Mouse (Mus musculus): Measurements from ENCODE around the gene Hoxb9. TPM values are rescaled to one million over a fixed set of nuclear protein-coding genes. Genes with fewer than 3 reads are reported as not detected.
A peak's percentile ranks its signal among the peaks of the same experiment; 100 is the strongest.

Gene Hoxb9
- polyA plus RNA-seq, 2 experiments = 0.01 TPM; not detected in 1

- Histone ChIP-seq H3K36me3 (replicated peaks; ENCODE audit: control insufficient read depth, insufficient read depth, low read depth) (no peaks in the 10 kb centered on the region), H3K27ac (no peak overlapping the region), H3K9ac (replicated peaks) (no peak overlapping the region), H3K4me1 (replicated peaks; ENCODE audit: control insufficient read depth in 2 of 2, insufficient read depth in 2 of 2, low read length in 1 of 2) (no peaks in the 10 kb centered on the region), H3K27me3 (ENCODE audit: control insufficient read depth, insufficient read depth, low read length) (peaks cover 95% of the 10 kb centered on the region), H3K9me3 (ENCODE audit: control insufficient read depth, low read length) (no peaks in the 10 kb centered on the region), H3K4me2 (ENCODE audit: low read depth) (peak overlapping the region; percentile 37), H3K4me3 (ENCODE audit: insufficient read depth in 1 of 2, low read depth in 2 of 2, low read length in 2 of 2) (peak overlapping the region in 1 of 2 experiments; percentile 26; a peak in 3 of 4 replicates)
- peak in 1 of 3 experiments; percentile 16 for DNase-seq (ENCODE audit: low read depth in 3 of 3, low spot score in 3 of 3)
- 3% methylated on average over 31 of the region's 31 CpGs for WGBS (ENCODE audit: insufficient replicate concordance)
- TF ChIP-seq CTCF (IDR thresholded peaks at IDR 0.05; ENCODE audit: low read depth) (peak; percentile 66), EP300 (IDR thresholded peaks at IDR 0.05; ENCODE audit: low read depth) (no peak)
- no peak for ATAC-seq (ENCODE audit: insufficient read depth)
These were observed 40.5 kb downstream of the Hoxb9 start for GRCm38 (mm10) chr11:96311520-96312417.

- H3K36me3 ChIP-seq (replicated peaks; ENCODE audit: control insufficient read depth, insufficient read depth, low read depth) = no peaks in the 10 kb centered on the region
- WGBS (ENCODE audit: insufficient replicate concordance) = 30% methylated on average over 2 of the region's 2 CpGs
- no peak overlapping the region for H3K4me2 ChIP-seq (ENCODE audit: low read depth)
- no peaks in the 10 kb centered on the region for H3K9me3 ChIP-seq (ENCODE audit: control insufficient read depth, low read length)
- peaks cover 98% of the 10 kb centered on the region for H3K27me3 ChIP-seq (ENCODE audit: control insufficient read depth, insufficient read depth, low read length)
- H3K4me3 ChIP-seq (ENCODE audit: insufficient read depth in 1 of 2, low read depth in 2 of 2, low read length in 2 of 2) = no peak overlapping the region
- no peaks in the 10 kb centered on the region for H3K4me1 ChIP-seq (replicated peaks; ENCODE audit: control insufficient read depth in 2 of 2, insufficient read depth in 2 of 2, low read length in 1 of 2)
- no peak overlapping the region for H3K27ac ChIP-seq
- ATAC-seq (ENCODE audit: insufficient read depth) (no peak), DNase-seq (ENCODE audit: low read depth in 3 of 3, low spot score in 3 of 3) (no peak)
- TF ChIP-seq CTCF (IDR thresholded peaks at IDR 0.05; ENCODE audit: low read depth) (no peak), EP300 (IDR thresholded peaks at IDR 0.05; ENCODE audit: low read depth) (no peak)
- no peak overlapping the region for H3K9ac ChIP-seq (replicated peaks)
These were observed 41.9 kb downstream of the Hoxb9 start for GRCm38 (mm10) chr11:96313134-96313533.

DNA sequence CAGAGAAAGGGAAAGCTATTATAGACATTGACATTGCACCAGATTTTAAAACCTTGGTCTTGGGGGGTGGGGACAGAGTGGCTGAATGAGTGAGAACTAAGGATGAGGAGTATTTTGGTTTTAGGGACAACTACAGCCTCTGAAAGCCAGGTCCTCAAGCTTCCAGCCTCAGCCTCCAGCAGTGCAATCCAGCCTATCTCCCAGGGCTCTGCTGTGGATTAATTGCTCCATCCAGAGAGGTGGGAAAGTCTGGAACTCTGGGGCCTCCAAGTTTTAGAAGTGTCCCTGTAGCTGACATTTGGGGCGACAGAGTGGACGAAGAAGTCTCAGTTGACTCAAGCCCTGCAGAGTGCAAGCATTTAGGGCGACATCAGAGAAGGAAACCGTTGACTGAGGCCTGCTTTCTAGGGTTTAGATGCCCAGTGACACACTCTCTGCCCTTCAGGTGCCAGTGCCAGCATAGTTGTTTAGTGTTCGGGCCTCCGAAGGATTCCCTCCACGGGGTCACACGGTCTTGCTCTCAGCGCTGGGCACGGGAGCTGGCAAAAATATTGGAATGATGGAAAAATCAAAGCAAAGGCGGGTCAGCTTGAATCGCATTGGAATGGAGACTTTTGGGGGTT is 42.7 kb downstream of the Hoxb9 start:
- no peak for ATAC-seq (ENCODE audit: insufficient read depth)
- no peak overlapping the region for H3K9ac ChIP-seq (replicated peaks)
- no peak overlapping the region for H3K27ac ChIP-seq
- H3K4me2 ChIP-seq (ENCODE audit: low read depth) = no peak overlapping the region
- WGBS (ENCODE audit: insufficient replicate concordance) = 19% methylated on average over 12 of the region's 12 CpGs
- DNase-seq (ENCODE audit: low read depth in 3 of 3, low spot score in 3 of 3) = no peak
- H3K9me3 ChIP-seq (ENCODE audit: control insufficient read depth, low read length) = no peaks in the 10 kb centered on the region
- H3K36me3 ChIP-seq (replicated peaks; ENCODE audit: control insufficient read depth, insufficient read depth, low read depth) = no peaks in the 10 kb centered on the region
- H3K4me1 ChIP-seq (replicated peaks; ENCODE audit: control insufficient read depth in 2 of 2, insufficient read depth in 2 of 2, low read length in 1 of 2) = no peaks in the 10 kb centered on the region
- no peak for TF ChIP-seq CTCF (IDR thresholded peaks at IDR 0.05; ENCODE audit: low read depth)
- no peak for TF ChIP-seq EP300 (IDR thresholded peaks at IDR 0.05; ENCODE audit: low read depth)
- H3K27me3 ChIP-seq (ENCODE audit: control insufficient read depth, insufficient read depth, low read length) = peaks cover 100% of the 10 kb centered on the region
- no peak overlapping the region for H3K4me3 ChIP-seq (ENCODE audit: insufficient read depth in 1 of 2, low read depth in 2 of 2, low read length in 2 of 2)

- ATAC-seq (ENCODE audit: insufficient read depth) = no peak
- Histone ChIP-seq H3K36me3 (replicated peaks; ENCODE audit: control insufficient read depth, insufficient read depth, low read depth) (no peaks in the 10 kb centered on the region), H3K27ac (no peak overlapping the region), H3K9me3 (ENCODE audit: control insufficient read depth, low read length) (no peaks in the 10 kb centered on the region), H3K9ac (replicated peaks) (no peak overlapping the region), H3K4me3 (ENCODE audit: insufficient read depth in 1 of 2, low read depth in 2 of 2, low read length in 2 of 2) (peak overlapping the region in 1 of 2 experiments; percentile 26; a peak in 2 of 4 replicates), H3K27me3 (ENCODE audit: control insufficient read depth, insufficient read depth, low read length) (peaks cover 100% of the 10 kb centered on the region), H3K4me1 (replicated peaks; ENCODE audit: control insufficient read depth in 2 of 2, insufficient read depth in 2 of 2, low read length in 1 of 2) (no peaks in the 10 kb centered on the region), H3K4me2 (ENCODE audit: low read depth) (no peak overlapping the region)
- DNase-seq (ENCODE audit: low read depth in 3 of 3, low spot score in 3 of 3) = no peak
- no peak for TF ChIP-seq EP300 (IDR thresholded peaks at IDR 0.05; ENCODE audit: low read depth)
- no peak for TF ChIP-seq CTCF (IDR thresholded peaks at IDR 0.05; ENCODE audit: low read depth)
- 3% methylated on average over 34 of the region's 34 CpGs for WGBS (ENCODE audit: insufficient replicate concordance)
These were observed 43.5 kb downstream of the Hoxb9 start for GRCm38 (mm10) chr11:96314671-96315343.

- Histone ChIP-seq H3K4me2 (ENCODE audit: low read depth) (no peak overlapping the region), H3K27me3 (ENCODE audit: control insufficient read depth, insufficient read depth, low read length) (peaks cover 100% of the 10 kb centered on the region), H3K9me3 (ENCODE audit: control insufficient read depth, low read length) (no peaks in the 10 kb centered on the region), H3K27ac (no peak overlapping the region), H3K9ac (replicated peaks) (no peak overlapping the region), H3K36me3 (replicated peaks; ENCODE audit: control insufficient read depth, insufficient read depth, low read depth) (no peaks in the 10 kb centered on the region), H3K4me1 (replicated peaks; ENCODE audit: control insufficient read depth in 2 of 2, insufficient read depth in 2 of 2, low read length in 1 of 2) (no peaks in the 10 kb centered on the region), H3K4me3 (ENCODE audit: insufficient read depth in 1 of 2, low read depth in 2 of 2, low read length in 2 of 2) (no peak overlapping the region)
- ATAC-seq (ENCODE audit: insufficient read depth) (no peak), DNase-seq (ENCODE audit: low read depth in 3 of 3, low spot score in 3 of 3) (no peak)
- TF ChIP-seq EP300 (IDR thresholded peaks at IDR 0.05; ENCODE audit: low read depth) (no peak), CTCF (IDR thresholded peaks at IDR 0.05; ENCODE audit: low read depth) (no peak)
- 28% methylated on average over 5 of the region's 5 CpGs for WGBS (ENCODE audit: insufficient replicate concordance)
These were observed 44.1 kb downstream of the Hoxb9 start for GRCm38 (mm10) chr11:96315344-96315681.

All from liver, embryonic 14.5 days (tissue).